Mouse (Mus musculus): Measurements from ENCODE around the gene Rbp7.

- TF ChIP-seq CTCF (IDR thresholded peaks at IDR 0.05; ENCODE audit: low read depth, low read length) (no peak), POLR2A (IDR thresholded peaks at IDR 0.05; ENCODE audit: insufficient read depth, low read length) (no peak)
Observed at GRCm38 (mm10) chr4:149416986-149417385, 37.8 kb downstream of the Rbp7 start.
